Mouse (Mus musculus): Measurements from ENCODE around the gene Xpo6. TPM values are rescaled to one million over a fixed set of nuclear protein-coding genes. Genes with fewer than 3 reads are reported as not detected.

Xpo6 gene
- polyA plus RNA-seq, 1 experiment from 2014 or later = 19.3 TPM

- Histone ChIP-seq H3K9me3 (ENCODE audit: control insufficient read depth, low read length) (no peaks in the 10 kb centered on the region), H3K36me3 (ENCODE audit: control insufficient read depth, insufficient read depth, low read length) (no peaks in the 10 kb centered on the region), H3K4me3 (ENCODE audit: low read depth, low read length) (no peak overlapping the region), H3K27ac (replicated peaks) (no peak overlapping the region), H3K4me1 (replicated peaks; ENCODE audit: control insufficient read depth, insufficient read depth) (0 out of 2 replicates have a peak, but pooled peaks cover 3% of the 10 kb centered on the region), H3K27me3 (ENCODE audit: control insufficient read depth, insufficient read depth, low read length) (no peaks in the 10 kb centered on the region), H3K9ac (ENCODE audit: low read length) (no peak overlapping the region), H3K4me2 (replicated peaks; ENCODE audit: low read depth) (no peak overlapping the region)
- no peak for TF ChIP-seq EP300 (optimal IDR thresholded peaks at IDR 0.05)
- no peak for TF ChIP-seq CTCF (IDR thresholded peaks at IDR 0.05; ENCODE audit: low read depth)
- DNase-seq (ENCODE audit: low spot score) = no peak
- 64% methylated on average over 6 of the region's 6 CpGs for WGBS
- no peak for ATAC-seq (ENCODE audit: low FRiP score, low TSS enrichment)
These were observed 44.0 kb upstream of the Xpo6 start for GRCm38 (mm10) chr7:126244168-126244750.

- Histone ChIP-seq H3K9ac (ENCODE audit: low read length) (no peak overlapping the region), H3K27ac (replicated peaks) (no peak overlapping the region), H3K4me2 (replicated peaks; ENCODE audit: low read depth) (no peak overlapping the region), H3K4me1 (replicated peaks; ENCODE audit: control insufficient read depth, insufficient read depth) (no peaks in the 10 kb centered on the region), H3K4me3 (ENCODE audit: low read depth, low read length) (no peak overlapping the region), H3K9me3 (ENCODE audit: control insufficient read depth, low read length) (no peaks in the 10 kb centered on the region), H3K27me3 (ENCODE audit: control insufficient read depth, insufficient read depth, low read length) (no peaks in the 10 kb centered on the region), H3K36me3 (ENCODE audit: control insufficient read depth, insufficient read depth, low read length) (no peaks in the 10 kb centered on the region)
- DNase-seq (ENCODE audit: low spot score) (no peak), ATAC-seq (ENCODE audit: low FRiP score, low TSS enrichment) (no peak)
- TF ChIP-seq CTCF (IDR thresholded peaks at IDR 0.05; ENCODE audit: low read depth) = no peak
- TF ChIP-seq EP300 (optimal IDR thresholded peaks at IDR 0.05) = no peak
- 72% methylated on average over 14 of the region's 14 CpGs for WGBS
These were observed 40.6 kb upstream of the Xpo6 start for GRCm38 (mm10) chr7:126240814-126241360.

- H3K36me3 ChIP-seq (ENCODE audit: control insufficient read depth, insufficient read depth, low read length) = no peaks in the 10 kb centered on the region
- H3K9ac ChIP-seq (ENCODE audit: low read length) = no peak overlapping the region
- DNase-seq (ENCODE audit: low spot score) = no peak
- H3K4me2 ChIP-seq (replicated peaks; ENCODE audit: low read depth) = no peak overlapping the region
- 54% methylated on average over 5 of the region's 5 CpGs for WGBS
- H3K4me3 ChIP-seq (ENCODE audit: low read depth, low read length) = no peak overlapping the region
- no peaks in the 10 kb centered on the region for H3K27me3 ChIP-seq (ENCODE audit: control insufficient read depth, insufficient read depth, low read length)
- no peak for ATAC-seq (ENCODE audit: low FRiP score, low TSS enrichment)
- no peak overlapping the region for H3K27ac ChIP-seq (replicated peaks)
- TF ChIP-seq EP300 (optimal IDR thresholded peaks at IDR 0.05) (no peak), CTCF (IDR thresholded peaks at IDR 0.05; ENCODE audit: low read depth) (no peak)
- H3K9me3 ChIP-seq (ENCODE audit: control insufficient read depth, low read length) = no peaks in the 10 kb centered on the region
- H3K4me1 ChIP-seq (replicated peaks; ENCODE audit: control insufficient read depth, insufficient read depth) = no peaks in the 10 kb centered on the region
These were observed 36.5 kb upstream of the Xpo6 start for GRCm38 (mm10) chr7:126236794-126237192.

- H3K9ac ChIP-seq (ENCODE audit: low read length) = no peak overlapping the region
- no peak for ATAC-seq (ENCODE audit: low FRiP score, low TSS enrichment)
- no peak overlapping the region for H3K27ac ChIP-seq (replicated peaks)
- H3K36me3 ChIP-seq (ENCODE audit: control insufficient read depth, insufficient read depth, low read length) = no peaks in the 10 kb centered on the region
- WGBS = 50% methylated on average over 11 of the region's 11 CpGs
- TF ChIP-seq EP300 (optimal IDR thresholded peaks at IDR 0.05) = no peak
- TF ChIP-seq CTCF (IDR thresholded peaks at IDR 0.05; ENCODE audit: low read depth) = no peak
- H3K4me2 ChIP-seq (replicated peaks; ENCODE audit: low read depth) = no peak overlapping the region
- no peak overlapping the region for H3K4me3 ChIP-seq (ENCODE audit: low read depth, low read length)
- no peak for DNase-seq (ENCODE audit: low spot score)
- H3K4me1 ChIP-seq (replicated peaks; ENCODE audit: control insufficient read depth, insufficient read depth) = no peaks in the 10 kb centered on the region
- H3K27me3 ChIP-seq (ENCODE audit: control insufficient read depth, insufficient read depth, low read length) = no peaks in the 10 kb centered on the region
- no peaks in the 10 kb centered on the region for H3K9me3 ChIP-seq (ENCODE audit: control insufficient read depth, low read length)
These were observed 35.9 kb upstream of the Xpo6 start for GRCm38 (mm10) chr7:126236083-126236793.

- no peak overlapping the region for H3K9ac ChIP-seq (ENCODE audit: low read length)
- H3K4me2 ChIP-seq (replicated peaks; ENCODE audit: low read depth) = no peak overlapping the region
- WGBS = 77% methylated on average over 3 of the region's 3 CpGs
- H3K27ac ChIP-seq (replicated peaks) = no peak overlapping the region
- H3K4me1 ChIP-seq (replicated peaks; ENCODE audit: control insufficient read depth, insufficient read depth) = no peaks in the 10 kb centered on the region
- ATAC-seq (ENCODE audit: low FRiP score, low TSS enrichment) (no peak), DNase-seq (ENCODE audit: low spot score) (no peak)
- H3K27me3 ChIP-seq (ENCODE audit: control insufficient read depth, insufficient read depth, low read length) = no peaks in the 10 kb centered on the region
- no peak overlapping the region for H3K4me3 ChIP-seq (ENCODE audit: low read depth, low read length)
- TF ChIP-seq EP300 (optimal IDR thresholded peaks at IDR 0.05) = no peak
- TF ChIP-seq CTCF (IDR thresholded peaks at IDR 0.05; ENCODE audit: low read depth) = no peak
- no peaks in the 10 kb centered on the region for H3K36me3 ChIP-seq (ENCODE audit: control insufficient read depth, insufficient read depth, low read length)
- no peaks in the 10 kb centered on the region for H3K9me3 ChIP-seq (ENCODE audit: control insufficient read depth, low read length)
These were observed 34.3 kb upstream of the Xpo6 start for GRCm38 (mm10) chr7:126234611-126235010.

Measured in stomach, postnatal 0 days (tissue).